Mouse (Mus musculus): ENCODE measurements around the gene Olah. TPM values are rescaled to one million over a fixed set of nuclear protein-coding genes. Genes with fewer than 3 reads are reported as not detected.
A peak's percentile ranks its signal among the peaks of the same experiment; 100 is the strongest.

Olah gene
- total RNA-seq, 2 experiments from 2014 or later: 0.16 TPM; not detected in 1

DNA sequence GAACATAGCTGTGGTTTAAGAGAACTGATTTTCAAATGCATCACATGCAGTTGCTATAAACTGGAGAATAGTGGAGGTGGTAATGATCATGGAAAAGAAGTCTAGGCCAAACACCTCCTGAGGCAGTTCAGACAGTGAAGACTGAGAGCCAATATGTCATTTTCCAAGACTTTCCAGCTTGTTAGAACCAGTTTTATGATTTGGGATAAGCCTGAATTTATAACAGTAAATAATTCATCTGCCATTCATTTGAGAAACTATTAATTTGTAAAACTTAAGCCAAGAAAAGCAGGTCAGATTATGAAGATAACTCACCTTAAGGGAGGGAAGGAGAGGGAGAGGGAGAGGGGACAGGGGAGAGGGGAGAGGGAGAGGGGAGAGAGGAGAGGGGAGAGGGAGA is 43.9 kb downstream of the Olah start:
- no peak for DNase-seq (ENCODE audit: low spot score in 2 of 2)

DNA sequence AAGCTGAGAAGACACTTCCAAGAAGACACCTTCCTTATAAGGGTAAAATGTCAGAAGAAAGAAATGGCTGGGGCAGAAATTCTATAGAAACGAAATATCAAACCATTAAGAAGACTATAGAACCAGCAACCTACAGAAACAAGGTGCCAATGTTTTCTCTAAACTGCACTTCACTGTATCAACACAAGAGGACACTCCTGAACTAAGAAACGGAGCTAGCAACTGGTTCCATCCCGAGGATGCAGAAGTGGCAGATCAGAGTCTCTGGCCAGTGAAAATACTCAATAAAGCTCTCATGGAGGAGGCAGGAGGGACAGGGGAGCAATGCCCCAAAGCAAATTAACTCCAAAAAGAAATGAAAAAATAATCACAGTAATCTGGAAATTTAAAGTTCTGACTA is 48.1 kb downstream of the Olah start:
- DNase-seq (ENCODE audit: low spot score in 2 of 2): no peak

DNA sequence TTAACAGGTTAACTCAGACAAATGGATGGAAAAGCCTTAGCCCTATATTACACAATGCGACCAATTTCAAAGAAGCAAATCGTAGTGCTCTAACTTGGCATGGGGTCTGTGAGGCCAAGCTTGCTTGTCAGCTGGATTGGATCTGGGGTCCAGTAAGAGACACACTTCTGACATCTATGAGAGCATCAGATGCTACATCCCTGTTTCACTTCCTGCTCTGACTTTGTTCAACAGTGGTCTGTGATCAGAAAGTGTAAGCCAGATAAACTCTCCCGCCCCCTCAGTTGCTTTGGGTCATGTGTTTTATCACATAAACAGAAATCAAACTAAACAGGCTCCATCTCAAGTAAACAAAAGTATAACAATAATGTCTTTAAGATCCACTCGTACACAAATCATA is 48.6 kb downstream of the Olah start:
- DNase-seq (ENCODE audit: low spot score in 2 of 2): no peak

DNA sequence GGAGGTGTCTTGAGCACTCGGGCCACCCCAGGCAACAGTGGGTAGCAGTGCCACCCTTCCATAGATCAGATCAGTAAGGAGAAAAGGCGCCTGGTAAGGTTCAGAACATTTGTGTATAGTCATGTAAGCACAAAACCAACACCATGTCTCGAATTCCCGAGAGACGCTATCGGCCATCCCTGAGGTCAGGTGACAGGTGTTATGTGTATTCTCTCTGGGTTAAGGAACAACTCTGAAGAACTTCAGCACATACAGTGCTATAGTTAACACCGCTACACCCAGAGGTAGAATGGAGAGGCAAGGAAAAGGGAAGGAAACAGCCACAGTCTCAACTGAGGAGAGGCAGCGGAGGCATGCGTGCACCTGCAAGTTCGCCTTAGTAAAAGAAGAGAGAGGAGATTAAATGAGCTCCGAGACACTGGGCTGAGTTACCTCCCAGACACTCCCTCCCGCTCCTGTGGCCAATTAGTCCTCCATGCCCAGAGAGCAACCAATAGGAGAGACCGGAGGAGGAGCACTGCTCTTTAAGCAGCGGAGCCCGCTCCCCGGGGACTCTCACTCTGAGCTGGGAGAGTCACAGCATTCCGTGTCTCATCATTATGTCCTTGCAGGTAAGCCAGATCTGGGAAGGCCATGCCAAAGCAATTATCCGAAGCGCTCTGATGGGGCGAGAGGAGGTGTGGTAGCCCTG is 61.3 kb downstream of the Olah start, which contains the start of gene Acbd7:
TSS of gene Acbd7 (plus strand) at position 558 of the 691 bp plus-strand sequence.
- peak; percentile 43 to 50 for DNase-seq (ENCODE audit: low spot score in 2 of 2)

DNA sequence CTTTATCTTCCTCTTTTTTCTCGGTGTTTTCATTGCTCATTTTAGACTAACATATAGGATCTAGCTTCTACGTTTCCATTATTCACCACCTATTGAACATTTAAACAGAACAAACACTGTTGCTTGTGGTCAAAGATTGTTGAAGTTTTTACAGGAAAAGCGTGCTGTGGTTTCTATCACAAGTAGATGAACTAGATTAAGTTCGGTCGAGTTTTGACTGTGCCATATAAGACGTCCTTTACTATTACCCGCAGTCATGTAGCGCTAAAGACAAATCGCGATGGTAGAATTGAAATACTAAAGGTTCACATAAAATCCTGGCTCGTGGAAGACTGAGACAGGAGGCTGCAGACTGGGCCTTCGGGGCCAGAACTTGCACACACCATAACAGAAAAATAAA is 63.2 kb downstream of the Olah start:
- DNase-seq (ENCODE audit: low spot score in 2 of 2): no peak

DNA sequence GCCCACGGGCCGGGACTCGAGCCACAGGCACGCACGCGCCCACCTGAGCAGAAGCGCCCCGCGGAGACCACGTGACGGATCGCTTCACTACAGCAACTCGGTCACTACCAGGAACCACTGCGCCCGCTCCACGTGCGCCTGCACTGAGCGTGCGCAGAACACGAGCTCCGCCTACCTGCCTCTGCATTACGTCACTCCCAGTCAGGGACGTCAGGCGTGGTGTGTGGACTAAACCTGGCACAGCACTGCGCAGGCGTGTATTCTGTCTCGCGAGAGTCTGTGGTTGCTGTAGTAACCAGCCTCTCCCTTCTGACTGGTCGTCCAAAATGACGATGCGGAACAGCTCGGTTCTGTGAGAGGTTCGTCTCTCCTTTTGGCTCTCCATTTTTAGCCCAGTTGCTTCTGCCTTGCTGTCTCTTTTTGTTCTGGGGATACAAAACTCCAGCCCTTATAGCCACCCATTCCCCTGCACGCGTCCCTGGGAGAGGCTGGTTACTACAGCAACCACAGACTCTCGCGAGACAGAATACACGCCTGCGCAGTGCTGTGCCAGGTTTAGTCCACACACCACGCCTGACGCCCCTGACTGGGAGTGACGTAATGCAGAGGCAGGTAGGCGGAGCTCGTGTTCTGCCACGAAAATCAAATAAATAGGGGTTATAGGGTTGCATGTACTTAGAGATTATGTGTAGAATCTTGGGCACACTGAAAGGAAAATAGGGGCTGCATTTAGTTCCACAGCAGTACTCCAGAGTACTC is 64.3 kb downstream of the Olah start, which contains the start of gene Rpp38:
TSS of gene Rpp38 (minus strand) at position 160 of the 759 bp plus-strand sequence.
- DNase-seq (ENCODE audit: low spot score in 2 of 2): peak; percentile 95 to 96

DNA sequence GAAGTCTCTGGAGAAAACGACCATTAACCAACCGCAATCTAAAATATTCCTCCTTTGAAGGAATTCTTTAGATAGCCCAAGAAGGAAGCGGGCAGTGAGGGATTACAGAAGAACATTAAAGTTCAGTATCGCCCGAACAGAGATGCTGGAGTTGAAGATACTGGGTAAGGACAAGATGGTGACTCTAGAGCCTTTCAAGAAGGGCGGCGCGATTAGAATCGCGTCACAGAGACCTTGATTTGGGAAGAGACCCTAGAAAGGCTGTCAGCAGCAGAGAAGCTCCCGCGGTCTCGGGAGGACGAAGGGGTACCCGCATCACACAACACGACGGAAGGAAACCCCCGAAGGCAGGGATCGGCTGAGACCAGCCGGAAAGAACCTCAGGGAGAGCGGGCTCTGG is 65.0 kb downstream of the Olah start:
- DNase-seq (ENCODE audit: low spot score in 2 of 2): no peak

DNA sequence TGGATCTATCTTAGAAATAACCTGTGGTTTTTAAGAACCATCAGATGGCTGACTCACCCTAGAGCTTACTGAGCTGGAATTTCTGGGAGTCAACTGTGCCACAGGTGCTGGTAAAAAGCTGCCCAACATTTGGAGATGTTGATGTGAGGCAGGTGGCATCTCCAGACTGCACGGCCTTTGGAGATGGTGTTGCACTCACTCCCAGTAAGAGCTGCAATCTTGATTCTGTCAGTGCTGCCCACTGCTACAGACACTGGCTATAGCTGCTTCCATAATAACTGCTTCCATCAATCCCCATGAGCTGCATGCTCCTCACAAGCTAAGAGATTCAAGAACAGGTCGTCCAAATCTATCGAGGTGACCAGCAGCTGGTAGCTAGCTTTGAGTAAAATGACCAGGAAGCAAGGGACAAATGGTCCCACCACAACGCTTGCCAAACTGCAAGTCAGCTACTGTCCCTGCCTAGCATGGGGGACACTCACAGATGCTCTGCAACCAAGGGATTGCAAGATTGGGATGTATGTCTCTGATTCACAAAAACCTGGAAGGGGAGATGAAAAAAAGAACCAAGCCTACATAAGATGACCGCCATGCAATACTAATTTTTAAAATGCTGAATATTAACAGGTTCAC is 65.8 kb downstream of the Olah start:
- DNase-seq (ENCODE audit: low spot score in 2 of 2): no peak

DNA sequence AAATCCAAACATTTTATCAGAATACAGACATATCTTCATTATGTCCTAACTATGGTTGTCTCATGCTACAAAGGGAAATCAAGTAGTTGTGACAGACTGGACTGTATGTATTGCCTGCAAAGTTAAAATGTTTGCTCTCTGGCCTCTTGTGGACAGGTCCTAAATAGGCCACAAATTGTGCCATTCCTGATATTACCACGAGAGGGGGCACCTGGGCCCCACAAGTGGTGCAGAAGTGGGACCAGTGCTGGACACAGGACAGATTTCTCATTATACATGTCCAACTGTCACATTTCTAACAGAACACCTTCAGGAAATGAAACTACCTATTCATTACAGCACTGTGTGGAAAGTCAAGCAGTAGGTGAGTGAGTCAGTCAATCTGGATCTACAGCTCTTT is 69.7 kb downstream of the Olah start:
- DNase-seq (ENCODE audit: low spot score in 2 of 2): peak; percentile 62 to 69

DNA sequence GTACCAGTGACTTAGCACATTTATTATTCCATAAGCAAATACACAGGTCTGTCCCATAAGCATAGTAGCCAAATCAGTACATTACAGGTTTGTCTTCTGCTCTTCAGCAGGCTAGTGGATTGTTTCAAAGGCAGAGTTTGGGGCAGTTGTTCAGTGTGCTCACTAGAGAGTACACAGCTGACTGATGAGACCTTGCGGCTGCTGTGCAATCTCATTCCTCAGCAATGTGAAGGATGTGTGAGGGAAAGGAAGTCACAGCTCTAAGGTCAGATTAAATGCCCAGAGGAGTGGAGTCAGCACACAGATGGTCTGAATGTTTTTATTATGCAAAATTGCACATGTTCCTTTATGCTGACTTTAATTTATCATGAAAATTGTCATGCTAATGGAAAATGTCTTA is 70.5 kb downstream of the Olah start:
- no peak for DNase-seq (ENCODE audit: low spot score in 2 of 2)

DNA sequence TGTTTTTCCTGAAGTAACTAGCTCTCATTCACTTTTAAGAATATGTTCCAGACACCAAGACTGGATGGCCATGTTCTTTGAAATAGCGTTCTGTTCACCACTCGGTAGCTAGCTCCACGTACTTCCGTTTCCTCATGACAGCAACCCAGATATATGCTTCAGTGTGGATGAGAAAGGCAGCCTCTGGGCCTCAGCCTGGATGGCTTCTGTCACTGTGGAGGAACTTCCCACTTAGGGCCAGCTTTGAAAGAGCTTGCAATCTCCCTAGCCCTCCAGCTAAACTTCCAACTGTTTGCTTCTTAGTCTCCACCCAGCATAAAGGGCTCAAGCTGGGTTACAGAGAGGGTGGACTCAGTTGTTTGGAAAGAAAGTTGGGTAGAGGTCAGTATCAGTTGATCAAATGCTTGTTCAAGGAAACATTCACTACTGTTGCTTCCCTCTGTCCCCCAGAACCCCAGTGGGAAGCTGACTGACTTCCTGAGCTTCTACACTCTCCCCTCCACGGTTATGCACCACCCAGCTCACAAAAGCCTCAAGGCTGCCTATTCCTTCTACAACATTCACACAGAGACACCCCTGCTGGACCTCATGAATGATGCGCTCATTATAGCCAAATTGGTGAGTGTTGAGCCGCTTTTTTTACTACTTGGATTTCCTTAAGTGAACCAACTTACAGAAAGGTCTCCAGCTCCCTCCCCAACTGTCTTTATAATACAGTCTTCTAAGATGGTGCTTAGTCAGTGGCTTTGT is 72.5 kb downstream of the Olah start:
- DNase-seq (ENCODE audit: low spot score in 2 of 2): no peak

DNA sequence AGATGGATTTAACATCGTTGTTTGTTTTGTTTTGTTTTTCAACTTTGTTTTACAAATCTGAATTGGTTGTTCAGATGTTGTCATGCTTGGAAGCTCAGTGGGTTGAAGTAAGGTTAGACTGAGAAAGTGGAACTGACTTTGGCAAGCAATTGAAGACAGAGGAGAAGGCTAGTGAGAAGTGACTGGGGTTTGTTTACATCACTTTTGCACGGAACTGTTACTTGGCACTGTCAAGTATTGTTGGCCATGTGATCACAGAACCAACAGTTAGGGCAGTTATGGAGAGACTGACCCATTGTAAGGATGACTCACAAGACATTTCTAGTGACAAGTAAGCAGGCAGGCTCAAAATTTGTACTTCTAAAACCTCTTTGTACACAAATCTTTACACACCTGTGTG is 73.9 kb downstream of the Olah start:
- DNase-seq (ENCODE audit: low spot score in 2 of 2): no peak

DNA sequence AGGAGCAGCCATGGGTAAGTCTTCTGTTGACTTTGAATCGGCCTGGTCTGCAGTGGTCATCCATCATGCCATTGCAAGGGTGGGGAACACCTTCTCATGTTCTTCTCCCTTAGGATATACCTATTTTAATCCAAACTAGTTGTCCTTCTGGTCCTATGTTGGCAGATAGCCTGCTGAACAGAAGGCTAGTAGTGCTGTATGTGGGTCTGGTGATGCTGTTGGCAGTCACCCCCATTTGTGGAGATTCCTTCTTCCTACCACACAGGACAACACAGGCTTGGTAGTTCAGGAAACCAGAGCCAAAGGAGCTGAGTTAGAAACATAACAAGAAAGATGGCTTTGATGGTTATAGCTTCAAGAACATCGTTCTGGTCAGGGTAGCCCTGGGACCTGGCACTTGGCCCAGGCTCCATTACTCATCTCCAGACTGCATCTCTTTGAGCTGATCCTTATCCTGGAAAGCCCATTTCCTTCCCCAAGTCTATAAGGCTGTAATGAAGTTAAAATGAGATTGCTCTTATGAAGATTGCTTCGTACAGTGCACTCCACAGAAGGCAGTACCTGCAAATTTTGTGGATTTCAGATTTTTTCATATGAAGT is 91.5 kb downstream of the Olah start:
- DNase-seq (ENCODE audit: low spot score in 2 of 2): peak; percentile 57 to 67

DNA sequence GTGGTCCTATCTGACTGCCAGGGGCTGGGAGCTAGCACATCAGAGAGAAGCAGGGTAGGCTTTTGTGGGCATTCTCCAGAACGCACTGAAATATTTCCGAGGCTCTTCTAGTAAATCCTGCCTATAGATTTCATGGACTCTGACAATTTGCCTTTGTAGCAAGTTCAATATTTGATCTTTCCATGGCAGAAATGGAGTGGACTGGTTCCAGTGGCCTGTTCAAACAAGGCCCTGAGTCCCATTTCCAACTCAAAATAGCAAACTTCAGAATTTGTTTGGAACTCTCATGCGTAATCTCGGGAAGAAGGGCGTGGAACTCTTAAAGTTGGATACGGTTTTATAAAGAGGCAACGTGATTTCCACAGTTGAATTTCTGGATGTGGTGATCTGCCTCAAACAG is 101.2 kb downstream of the Olah start:
- DNase-seq (ENCODE audit: low spot score in 2 of 2): no peak

DNA sequence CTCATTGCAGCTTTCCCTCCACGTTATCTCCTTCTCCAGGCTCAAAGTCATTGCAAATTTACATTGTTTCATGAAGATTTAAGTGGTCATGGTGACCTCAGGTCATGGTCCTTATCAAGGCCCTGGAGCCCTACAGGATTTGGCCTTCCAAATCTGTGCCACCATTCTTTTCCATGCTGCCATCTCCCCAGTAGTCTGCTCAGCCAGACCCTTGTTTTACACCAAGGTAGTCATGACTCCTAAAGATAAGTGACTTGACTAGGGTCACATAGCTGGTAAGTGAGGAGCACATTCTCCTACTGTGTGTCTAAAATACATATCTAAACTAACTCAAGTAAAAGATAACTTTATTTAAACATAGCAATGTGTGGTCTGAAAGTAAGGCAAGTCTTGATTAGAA is 104.8 kb downstream of the Olah start:
- DNase-seq (ENCODE audit: low spot score in 2 of 2): no peak

Other genes with a start within 250 kb of the Olah start
- gene Nmt2, start 113.0 kb downstream of the Olah start, total RNA-seq (2021): 10 to 100 TPM; 36.6 to 62.1 TPM
- gene Rpp38, start 64.6 kb downstream of the Olah start, total RNA-seq (2021): 10 to 100 TPM; 13.1 to 16.3 TPM
- gene Acbd7, start 61.0 kb downstream of the Olah start, total RNA-seq (2021): under 1 TPM in 1 of 2 experiments, not detected in 1; 0.64 TPM
- not detected for gene Meig1, start 25.4 kb upstream of the Olah start, total RNA-seq (2021)
- gene Dclre1c, start 26.9 kb upstream of the Olah start, total RNA-seq (2021): 1 to 10 TPM; 7.6 to 7.8 TPM
- gene Suv39h2, start 77.8 kb upstream of the Olah start, total RNA-seq (2021): 1 to 10 TPM; 1.5 to 2.0 TPM
- 1 to 10 TPM; 1.7 to 2.5 TPM for gene Gm45902, start 115.6 kb upstream of the Olah start, total RNA-seq (2021)
- gene Hspa14, start 115.6 kb upstream of the Olah start, total RNA-seq (2021): 10 to 100 TPM; 33.4 to 37.6 TPM
- gene Cdnf, start 115.8 kb upstream of the Olah start, total RNA-seq (2021): 1 to 10 TPM; 3.4 to 4.9 TPM
- 10 to 100 TPM; 11.2 to 19.0 TPM for gene Fam107b, start 173.3 kb upstream of the Olah start, total RNA-seq (2021)

Measured in adrenal gland, adult 18-20 months (tissue).